Mouse (Mus musculus) G1E (cell line): ENCODE results near the gene Nckap5l.

Experiments used
- CTCF ChIP-seq: IDR thresholded peaks from 2 replicates; pipeline ENCODE4 v1.5.1; 2012; ENCODE audit warnings: low read depth, low read length, inconsistent platforms, mixed read lengths
- GATA1 ChIP-seq: IDR thresholded peaks from 2 replicates; pipeline ENCODE4 v1.6.1; 2012; ENCODE audit warnings: borderline replicate concordance, low read length, inconsistent platforms, mixed read lengths
- TAL1 ChIP-seq: conservative IDR thresholded peaks from 2 replicates; pipeline ENCODE4 v1.6.1; 2012; ENCODE audit warnings: low read depth, low read length, inconsistent platforms, mixed read lengths

- no peak for TF ChIP-seq CTCF
- no peak for TF ChIP-seq TAL1
- no peak for TF ChIP-seq GATA1
Measured at GRCm38 (mm10) chr15:99411747-99412146, 45.8 kb downstream of the Nckap5l start.
